Mouse (Mus musculus): ENCODE data around the gene Grb10. TPM values are rescaled to one million over a fixed set of nuclear protein-coding genes. Genes with fewer than 3 reads are reported as not detected.
A peak's percentile ranks its signal among the peaks of the same experiment; 100 is the strongest.

Gene Grb10
- polyA plus RNA-seq, 1 experiment from 2014 or later = 144 TPM

DNA sequence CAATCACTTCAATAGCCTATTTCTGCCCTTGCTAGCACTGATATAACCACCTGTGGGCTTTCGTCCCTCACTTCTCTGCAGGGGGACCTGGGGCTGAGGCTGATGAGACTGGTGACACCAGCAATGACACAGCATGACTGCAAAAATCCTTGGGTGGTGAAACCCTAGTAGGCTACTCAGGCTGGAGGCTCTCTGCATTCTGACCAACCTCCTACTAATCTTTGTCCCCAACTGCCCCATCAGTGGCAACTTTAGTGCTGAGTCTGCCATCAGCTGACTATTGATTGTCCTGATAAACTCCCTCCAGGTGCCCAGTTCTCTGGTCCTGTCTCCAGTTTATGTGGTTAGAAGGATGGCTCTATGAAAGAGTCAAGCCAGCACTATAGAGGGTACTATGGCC lies 85.9 kb downstream of the Grb10 start:
- H3K27ac ChIP-seq (ENCODE audit: low read depth, low read length) = no peak overlapping the region
- H3K4me1 ChIP-seq (ENCODE audit: control insufficient read depth, insufficient read depth, low read length) = 0 out of 2 replicates have a peak, but pooled peaks cover 2% of the 10 kb centered on the region
- no peak overlapping the region for H3K4me3 ChIP-seq (ENCODE audit: low read depth, low read length)
- no peaks in the 10 kb centered on the region for H3K9me3 ChIP-seq (ENCODE audit: control insufficient read depth, low read length)
- 88% methylated on average over 1 of the region's 1 CpGs for WGBS
- no peaks in the 10 kb centered on the region for H3K27me3 ChIP-seq (ENCODE audit: control insufficient read depth, insufficient read depth, low read length)
- ATAC-seq (ENCODE audit: low FRiP score) (no peak), DNase-seq (ENCODE audit: low spot score, missing footprints) (no peak)
- H3K4me2 ChIP-seq = no peak overlapping the region
- no peaks in the 10 kb centered on the region for H3K36me3 ChIP-seq (ENCODE audit: control insufficient read depth, insufficient read depth, low read length)
- H3K9ac ChIP-seq (ENCODE audit: low read length) = no peak overlapping the region

DNA sequence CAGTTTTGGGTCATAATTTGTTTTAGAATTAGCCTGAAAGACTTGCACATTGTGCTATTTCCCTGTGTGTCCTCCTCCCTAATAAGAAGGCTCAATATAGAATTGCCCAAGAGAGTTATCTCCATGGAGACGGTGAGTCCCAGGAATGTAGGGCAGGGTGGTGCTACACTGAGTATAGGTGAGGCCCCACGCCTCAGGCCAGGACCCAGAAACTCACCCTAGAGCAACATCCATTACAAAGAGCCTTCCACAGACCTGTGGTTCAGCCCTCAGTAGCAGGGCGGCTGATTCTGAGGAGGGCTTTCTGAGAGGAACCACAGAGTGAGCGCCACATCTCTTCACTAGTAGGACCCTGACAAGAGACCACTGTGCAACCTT lies 89.5 kb downstream of the Grb10 start:
- DNase-seq (ENCODE audit: low spot score, missing footprints) (no peak), ATAC-seq (ENCODE audit: low FRiP score) (0 out of 2 replicates have a peak, but pooled peaks have one; percentile 24)
- no peaks in the 10 kb centered on the region for H3K9me3 ChIP-seq (ENCODE audit: control insufficient read depth, low read length)
- H3K27me3 ChIP-seq (ENCODE audit: control insufficient read depth, insufficient read depth, low read length) = no peaks in the 10 kb centered on the region
- no peak overlapping the region for H3K4me2 ChIP-seq
- H3K4me3 ChIP-seq (ENCODE audit: low read depth, low read length) = no peak overlapping the region
- no peak overlapping the region for H3K9ac ChIP-seq (ENCODE audit: low read length)
- H3K4me1 ChIP-seq (ENCODE audit: control insufficient read depth, insufficient read depth, low read length) = peaks cover 3% of the 10 kb centered on the region; the same call in 1 of the 2 replicates
- no peaks in the 10 kb centered on the region; the same call in 1 of the 2 replicates for H3K36me3 ChIP-seq (ENCODE audit: control insufficient read depth, insufficient read depth, low read length)
- H3K27ac ChIP-seq (ENCODE audit: low read depth, low read length) = no peak overlapping the region
- 66% methylated on average over 4 of the region's 4 CpGs for WGBS

DNA sequence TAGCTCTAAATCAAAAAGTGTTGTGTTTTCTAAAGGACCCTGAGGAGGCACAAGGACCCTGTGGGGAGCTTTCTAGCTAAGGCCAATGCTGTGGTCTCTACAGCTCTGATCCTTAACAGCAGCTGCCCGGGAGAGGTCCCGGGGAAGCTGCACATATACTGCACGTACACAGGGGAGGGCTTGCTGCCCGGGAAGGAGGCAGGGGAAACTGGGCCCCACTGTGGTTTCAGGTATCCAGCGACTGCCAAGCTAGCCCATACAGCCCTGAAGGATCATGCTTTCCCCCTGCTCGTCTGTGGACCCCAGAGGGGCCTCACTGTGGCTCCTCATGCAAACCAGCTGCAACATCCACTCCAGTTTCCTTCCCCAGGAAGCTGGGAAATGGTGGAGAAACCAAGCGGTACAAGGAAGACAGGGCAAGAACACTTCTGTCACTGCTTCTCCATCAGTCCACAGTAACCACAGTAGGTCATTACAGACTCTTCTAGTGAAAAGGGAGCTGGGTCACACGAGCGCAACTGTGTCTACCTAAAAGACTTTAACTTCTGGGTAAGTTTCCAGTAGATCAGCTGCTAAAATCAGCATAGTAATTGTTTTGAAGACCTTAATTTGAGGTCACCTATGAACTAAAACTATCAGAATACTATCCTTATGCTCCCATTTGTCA lies 90.0 kb downstream of the Grb10 start:
- Histone ChIP-seq H3K9me3 (ENCODE audit: control insufficient read depth, low read length) (no peaks in the 10 kb centered on the region), H3K4me3 (ENCODE audit: low read depth, low read length) (no peak overlapping the region), H3K4me1 (ENCODE audit: control insufficient read depth, insufficient read depth, low read length) (peaks cover 6% of the 10 kb centered on the region; the same call in 1 of the 2 replicates), H3K27me3 (ENCODE audit: control insufficient read depth, insufficient read depth, low read length) (no peaks in the 10 kb centered on the region), H3K27ac (ENCODE audit: low read depth, low read length) (no peak overlapping the region), H3K36me3 (ENCODE audit: control insufficient read depth, insufficient read depth, low read length) (no peaks in the 10 kb centered on the region; the same call in 1 of the 2 replicates), H3K9ac (ENCODE audit: low read length) (0 out of 2 replicates have a peak overlapping the region, but pooled peaks have one; percentile 20), H3K4me2 (no peak overlapping the region)
- DNase-seq (ENCODE audit: low spot score, missing footprints) = no peak
- WGBS = 57% methylated on average over 9 of the region's 9 CpGs
- no peak for ATAC-seq (ENCODE audit: low FRiP score)

DNA sequence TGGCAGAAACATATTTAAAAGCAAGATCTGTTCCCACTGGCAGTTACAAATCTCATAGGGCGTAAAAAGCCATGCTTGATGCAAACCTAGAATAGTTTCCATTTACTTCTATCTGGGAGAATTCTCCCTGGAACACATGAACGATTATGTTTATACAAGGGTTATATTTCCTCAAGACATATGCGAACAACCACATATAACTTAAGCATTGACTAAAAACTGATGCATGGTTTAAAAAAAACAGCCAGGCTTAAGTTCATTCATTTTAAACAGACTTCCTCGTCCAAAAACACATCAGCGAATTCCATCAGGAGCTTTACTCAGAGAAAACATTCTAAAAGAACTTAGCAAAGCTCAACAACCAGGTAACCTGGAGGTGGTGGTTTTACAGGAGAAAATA lies 90.6 kb downstream of the Grb10 start:
- Histone ChIP-seq H3K9ac (ENCODE audit: low read length) (no peak overlapping the region), H3K27ac (ENCODE audit: low read depth, low read length) (no peak overlapping the region), H3K36me3 (ENCODE audit: control insufficient read depth, insufficient read depth, low read length) (no peaks in the 10 kb centered on the region; the same call in 1 of the 2 replicates), H3K4me2 (no peak overlapping the region), H3K27me3 (ENCODE audit: control insufficient read depth, insufficient read depth, low read length) (no peaks in the 10 kb centered on the region), H3K4me1 (ENCODE audit: control insufficient read depth, insufficient read depth, low read length) (peaks cover 6% of the 10 kb centered on the region), H3K9me3 (ENCODE audit: control insufficient read depth, low read length) (no peaks in the 10 kb centered on the region), H3K4me3 (ENCODE audit: low read depth, low read length) (no peak overlapping the region)
- ATAC-seq (ENCODE audit: low FRiP score) = no peak
- no peak for DNase-seq (ENCODE audit: low spot score, missing footprints)
- WGBS = 87% methylated on average over 5 of the region's 5 CpGs

GRCm38 (mm10) chr11:11945766-11946165 lies 92.7 kb downstream of the Grb10 start:
- DNase-seq (ENCODE audit: low spot score, missing footprints) (no peak), ATAC-seq (ENCODE audit: low FRiP score) (no peak)
- H3K4me2 ChIP-seq = no peak overlapping the region
- H3K9me3 ChIP-seq (ENCODE audit: control insufficient read depth, low read length) = no peaks in the 10 kb centered on the region
- H3K27me3 ChIP-seq (ENCODE audit: control insufficient read depth, insufficient read depth, low read length) = no peaks in the 10 kb centered on the region
- no peak overlapping the region for H3K27ac ChIP-seq (ENCODE audit: low read depth, low read length)
- peaks cover 14% of the 10 kb centered on the region for H3K4me1 ChIP-seq (ENCODE audit: control insufficient read depth, insufficient read depth, low read length)
- 93% methylated on average over 4 of the region's 4 CpGs for WGBS
- H3K36me3 ChIP-seq (ENCODE audit: control insufficient read depth, insufficient read depth, low read length) = no peaks in the 10 kb centered on the region; the same call in 1 of the 2 replicates
- no peak overlapping the region for H3K4me3 ChIP-seq (ENCODE audit: low read depth, low read length)
- H3K9ac ChIP-seq (ENCODE audit: low read length) = no peak overlapping the region

DNA sequence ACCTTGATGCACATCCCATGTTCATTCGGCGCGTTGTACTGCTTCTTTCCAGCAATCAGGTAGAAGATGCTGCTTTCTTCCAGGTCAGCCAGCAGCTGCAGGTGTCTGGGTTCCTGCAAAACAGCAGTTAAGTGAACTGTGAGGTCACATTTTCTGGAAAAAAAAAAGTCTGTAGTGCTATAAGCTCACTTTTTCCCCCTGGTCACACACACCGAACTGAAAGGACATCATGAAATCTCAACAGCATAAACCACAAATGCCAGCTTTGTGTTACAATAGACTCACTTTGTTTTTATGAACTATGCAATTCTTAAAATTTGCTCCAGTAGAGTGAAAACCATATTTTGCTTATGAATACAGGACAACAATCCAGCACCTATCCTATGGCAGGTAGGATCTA lies 93.7 kb downstream of the Grb10 start:
- H3K9ac ChIP-seq (ENCODE audit: low read length) = no peak overlapping the region
- H3K9me3 ChIP-seq (ENCODE audit: control insufficient read depth, low read length) = no peaks in the 10 kb centered on the region
- no peak overlapping the region for H3K4me2 ChIP-seq
- H3K4me1 ChIP-seq (ENCODE audit: control insufficient read depth, insufficient read depth, low read length) = peaks cover 14% of the 10 kb centered on the region
- no peaks in the 10 kb centered on the region for H3K27me3 ChIP-seq (ENCODE audit: control insufficient read depth, insufficient read depth, low read length)
- no peak overlapping the region for H3K4me3 ChIP-seq (ENCODE audit: low read depth, low read length)
- 99% methylated on average over 4 of the region's 4 CpGs for WGBS
- DNase-seq (ENCODE audit: low spot score, missing footprints) (no peak), ATAC-seq (ENCODE audit: low FRiP score) (no peak)
- no peak overlapping the region for H3K27ac ChIP-seq (ENCODE audit: low read depth, low read length)
- H3K36me3 ChIP-seq (ENCODE audit: control insufficient read depth, insufficient read depth, low read length) = no peaks in the 10 kb centered on the region; the same call in 1 of the 2 replicates

- Histone ChIP-seq H3K27me3 (ENCODE audit: control insufficient read depth, insufficient read depth, low read length) (no peaks in the 10 kb centered on the region), H3K27ac (ENCODE audit: low read depth, low read length) (no peak overlapping the region), H3K4me1 (ENCODE audit: control insufficient read depth, insufficient read depth, low read length) (peaks cover 14% of the 10 kb centered on the region), H3K4me2 (no peak overlapping the region), H3K36me3 (ENCODE audit: control insufficient read depth, insufficient read depth, low read length) (no peaks in the 10 kb centered on the region; the same call in 1 of the 2 replicates), H3K9ac (ENCODE audit: low read length) (no peak overlapping the region), H3K4me3 (ENCODE audit: low read depth, low read length) (no peak overlapping the region), H3K9me3 (ENCODE audit: control insufficient read depth, low read length) (no peaks in the 10 kb centered on the region)
- no peak for DNase-seq (ENCODE audit: low spot score, missing footprints)
- ATAC-seq (ENCODE audit: low FRiP score) = no peak
Observed at GRCm38 (mm10) chr11:11944082-11944349, 94.5 kb downstream of the Grb10 start.

- no peak for DNase-seq (ENCODE audit: low spot score, missing footprints)
- Histone ChIP-seq H3K27me3 (ENCODE audit: control insufficient read depth, insufficient read depth, low read length) (no peaks in the 10 kb centered on the region), H3K4me2 (no peak overlapping the region), H3K36me3 (ENCODE audit: control insufficient read depth, insufficient read depth, low read length) (no peaks in the 10 kb centered on the region; the same call in 1 of the 2 replicates), H3K4me1 (ENCODE audit: control insufficient read depth, insufficient read depth, low read length) (peaks cover 13% of the 10 kb centered on the region), H3K9me3 (ENCODE audit: control insufficient read depth, low read length) (no peaks in the 10 kb centered on the region), H3K9ac (ENCODE audit: low read length) (no peak overlapping the region), H3K27ac (ENCODE audit: low read depth, low read length) (no peak overlapping the region), H3K4me3 (ENCODE audit: low read depth, low read length) (no peak overlapping the region)
- 80% methylated on average over 13 of the region's 13 CpGs for WGBS
- ATAC-seq (ENCODE audit: low FRiP score) = no peak
Observed at GRCm38 (mm10) chr11:11943240-11944081, 95.0 kb downstream of the Grb10 start.

Measured in midbrain, embryonic 11.5 days (tissue).